Mouse (Mus musculus): ENCODE results near the gene Uevld.
"Not testable (repeated sequence)": the region's sequence is repeated elsewhere in the genome, so short reads cannot be mapped to it uniquely, and the experiment has no call there.

Gene Uevld

DNA sequence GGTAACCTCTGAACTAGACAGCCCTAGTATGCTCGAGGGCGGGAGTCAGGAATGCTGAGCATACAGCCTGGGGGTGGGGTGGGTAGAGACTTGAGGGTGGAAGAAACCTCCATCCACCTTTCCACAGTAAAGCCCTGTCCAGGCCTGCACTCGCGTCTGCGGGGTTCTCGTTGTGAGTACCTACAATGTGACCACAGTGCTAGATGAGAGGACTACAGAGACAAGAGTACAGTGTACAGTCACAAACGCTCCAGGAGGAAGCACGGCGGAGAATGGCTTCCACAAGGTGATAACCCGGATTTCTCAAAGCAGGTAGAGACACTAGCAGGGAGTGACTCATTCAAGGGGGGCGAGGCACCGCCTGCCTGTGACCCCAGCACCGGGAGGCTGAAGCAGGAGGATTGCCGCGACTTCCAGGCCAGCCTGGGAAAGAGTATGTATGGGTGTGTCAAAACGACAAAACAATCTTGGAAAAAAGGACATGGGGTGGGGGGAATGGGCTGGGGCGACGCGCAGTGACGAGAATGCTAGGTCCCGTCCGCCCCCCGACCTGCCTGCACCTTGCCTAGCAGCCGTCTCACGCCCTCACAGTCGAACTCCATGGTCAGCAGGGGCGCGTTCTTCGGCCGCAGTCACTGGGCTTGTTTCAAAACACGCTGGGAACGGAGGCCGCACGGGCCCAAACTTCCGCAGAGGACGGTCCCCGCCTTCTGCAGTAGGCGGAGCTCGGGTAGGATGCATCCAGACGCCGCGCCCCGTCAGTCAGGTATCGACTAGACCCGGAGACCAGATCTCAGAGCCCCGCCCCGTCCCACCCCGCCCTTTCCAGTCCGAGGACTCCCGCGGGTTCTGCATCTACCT lies at the start of gene Uevld:
TSS of gene Uevld (minus strand) at position 697 of the 861 bp plus-strand sequence.
- DNase-seq (ENCODE audit: low spot score in 2 of 2), result peak; percentile 80

DNA sequence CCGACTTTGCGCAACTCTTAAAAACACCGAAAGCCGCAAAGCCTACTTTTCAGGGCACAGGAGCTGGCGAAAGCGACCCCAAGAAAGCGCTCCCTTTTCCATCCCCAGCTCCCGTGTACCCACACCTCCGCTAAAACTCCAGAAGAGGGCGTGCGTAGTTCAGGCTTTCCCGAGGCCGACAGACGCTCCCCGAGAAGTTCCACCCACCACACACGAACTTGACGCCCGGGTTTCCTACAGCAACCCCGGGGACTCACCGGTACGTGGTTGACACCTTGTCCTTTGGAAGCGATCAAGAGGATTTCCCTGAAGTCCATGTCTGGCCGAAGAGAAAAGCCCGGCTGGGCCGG lies 49.5 kb upstream of the Uevld start:
- DNase-seq (ENCODE audit: low spot score in 2 of 2), result no peak

DNA sequence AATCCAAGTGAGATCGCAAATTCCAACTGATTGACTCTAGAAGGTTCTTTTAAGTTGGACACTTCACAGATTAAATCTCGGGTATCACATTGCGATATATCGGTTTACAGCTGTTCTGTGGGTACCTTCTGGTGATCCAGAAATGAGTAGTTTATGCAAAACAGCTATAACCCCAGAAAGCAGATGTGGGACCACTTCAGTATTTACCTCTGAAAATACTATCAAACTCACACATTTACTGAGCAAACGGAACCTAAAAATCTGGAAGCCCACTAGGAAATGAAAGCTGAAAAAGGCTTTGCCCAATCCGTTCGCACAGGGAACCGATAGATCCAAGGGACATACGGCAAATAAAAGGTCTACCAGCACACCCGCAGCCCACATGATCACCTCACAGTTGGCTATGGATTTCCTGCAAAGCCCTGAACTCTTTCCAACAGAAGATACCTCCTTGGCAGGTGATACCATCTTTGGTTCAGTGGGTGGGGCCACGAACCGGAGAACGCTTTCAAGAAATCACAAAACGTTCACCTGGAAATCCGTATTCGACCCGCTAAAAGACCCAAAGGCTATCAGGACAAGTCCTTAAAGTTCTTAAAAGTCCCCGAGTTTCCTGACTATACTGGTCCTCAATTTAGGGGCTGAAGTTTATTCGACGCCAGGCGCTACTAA lies 48.9 kb upstream of the Uevld start:
- DNase-seq (ENCODE audit: low spot score in 2 of 2), result no peak

DNA sequence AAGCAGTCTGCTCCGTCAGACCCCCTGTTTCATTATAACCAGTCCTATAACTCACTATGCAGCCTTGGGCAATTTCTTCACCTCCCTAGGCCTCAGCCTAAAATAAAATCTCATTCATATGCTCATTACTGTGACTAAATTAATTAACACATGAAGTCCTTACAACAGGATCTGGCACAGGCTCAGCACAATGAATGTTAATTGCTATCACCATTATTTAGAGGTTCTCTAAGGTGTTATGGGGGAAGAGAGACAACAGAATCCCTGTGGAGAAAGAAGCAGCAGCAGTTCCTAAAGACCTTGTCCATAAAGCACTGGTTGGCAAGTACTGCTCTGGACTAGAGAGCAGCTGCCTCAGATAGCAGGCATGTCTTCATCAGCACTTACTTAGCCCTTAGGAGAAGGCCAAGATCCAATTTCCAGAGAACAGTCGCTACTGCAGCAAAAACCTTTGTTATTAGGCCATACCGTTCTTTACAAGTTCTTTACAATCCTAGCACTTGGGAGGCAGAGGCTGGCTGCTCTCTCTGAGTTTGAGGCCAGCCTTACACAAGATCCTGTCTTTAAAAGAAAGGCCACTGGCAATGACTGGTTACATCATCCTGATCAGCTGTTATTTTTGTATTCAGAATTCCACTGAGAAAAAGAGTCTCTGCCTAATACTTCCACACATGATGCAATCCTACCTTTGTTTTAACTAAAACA lies 45.2 kb upstream of the Uevld start:
- DNase-seq (ENCODE audit: low spot score in 2 of 2), result no peak

DNA sequence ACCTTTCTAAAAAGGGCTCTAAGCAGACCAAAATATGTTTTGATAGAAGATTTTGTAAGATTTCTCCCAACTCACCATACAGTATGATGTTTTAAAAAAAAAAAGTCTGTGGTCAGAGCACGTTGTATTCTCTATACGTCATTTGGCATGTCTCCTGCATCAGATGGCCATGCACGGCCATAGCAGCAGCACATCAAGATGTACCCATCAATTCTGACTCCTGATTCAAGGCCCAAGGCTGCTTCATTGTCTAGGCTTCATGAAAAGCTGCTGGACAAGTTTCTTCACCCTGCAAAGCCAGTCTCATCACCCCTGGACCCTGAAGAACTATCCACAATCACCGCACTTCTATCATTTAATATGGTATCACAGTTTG lies 43.6 kb upstream of the Uevld start:
- DNase-seq (ENCODE audit: low spot score in 2 of 2), result no peak

DNA sequence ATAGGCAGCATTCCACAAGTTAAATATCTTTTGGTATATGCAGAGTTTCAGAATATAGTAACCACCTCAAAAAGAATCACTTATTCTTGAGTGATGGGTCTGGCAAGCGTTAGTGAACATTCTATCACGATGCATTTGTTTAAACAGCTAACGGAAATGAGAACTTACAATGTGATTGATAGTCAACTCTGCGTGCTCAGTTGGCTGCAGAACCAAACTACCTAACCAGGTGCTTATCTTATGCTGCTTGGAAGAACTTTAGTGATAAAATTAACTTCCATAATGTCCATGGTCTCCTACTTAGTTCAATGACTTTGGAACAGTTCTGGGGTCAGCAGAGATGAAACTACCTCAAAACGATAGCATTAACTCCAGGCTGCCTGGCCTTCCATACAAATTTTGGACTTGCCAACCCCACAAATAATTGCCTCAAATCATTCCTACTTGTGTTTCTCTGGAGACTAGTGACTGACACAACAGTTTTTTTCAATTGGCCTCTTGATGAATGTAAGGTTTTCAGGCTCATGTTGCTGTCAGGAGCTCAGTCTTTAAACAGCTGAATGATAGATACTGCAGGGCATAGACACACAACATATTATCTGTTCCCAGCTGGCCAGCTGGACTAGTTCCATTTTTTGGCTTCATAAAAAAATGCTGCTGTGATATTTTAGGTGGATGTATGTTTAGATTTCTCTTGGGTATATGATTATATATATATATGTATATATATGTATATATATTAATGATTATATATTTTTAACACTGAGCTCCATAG lies 43.0 kb upstream of the Uevld start:
- DNase-seq (ENCODE audit: low spot score in 2 of 2), result no peak

DNA sequence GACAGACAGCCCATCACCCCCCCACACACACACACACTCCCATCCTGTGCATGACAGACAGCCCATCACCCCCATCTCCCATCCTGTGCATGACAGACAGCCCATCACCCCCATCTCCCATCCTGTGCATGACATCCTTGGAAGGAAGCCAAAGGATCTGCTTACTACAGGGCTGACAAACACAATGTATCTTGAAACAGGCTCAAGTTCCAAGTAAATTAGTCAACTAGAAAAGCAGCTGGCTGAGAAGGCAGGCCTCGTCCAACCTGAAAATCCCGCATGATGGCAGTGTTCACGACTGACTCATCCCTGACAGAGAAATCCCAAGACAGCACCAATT lies 42.3 kb upstream of the Uevld start:
- no peak for DNase-seq (ENCODE audit: low spot score in 2 of 2)

DNA sequence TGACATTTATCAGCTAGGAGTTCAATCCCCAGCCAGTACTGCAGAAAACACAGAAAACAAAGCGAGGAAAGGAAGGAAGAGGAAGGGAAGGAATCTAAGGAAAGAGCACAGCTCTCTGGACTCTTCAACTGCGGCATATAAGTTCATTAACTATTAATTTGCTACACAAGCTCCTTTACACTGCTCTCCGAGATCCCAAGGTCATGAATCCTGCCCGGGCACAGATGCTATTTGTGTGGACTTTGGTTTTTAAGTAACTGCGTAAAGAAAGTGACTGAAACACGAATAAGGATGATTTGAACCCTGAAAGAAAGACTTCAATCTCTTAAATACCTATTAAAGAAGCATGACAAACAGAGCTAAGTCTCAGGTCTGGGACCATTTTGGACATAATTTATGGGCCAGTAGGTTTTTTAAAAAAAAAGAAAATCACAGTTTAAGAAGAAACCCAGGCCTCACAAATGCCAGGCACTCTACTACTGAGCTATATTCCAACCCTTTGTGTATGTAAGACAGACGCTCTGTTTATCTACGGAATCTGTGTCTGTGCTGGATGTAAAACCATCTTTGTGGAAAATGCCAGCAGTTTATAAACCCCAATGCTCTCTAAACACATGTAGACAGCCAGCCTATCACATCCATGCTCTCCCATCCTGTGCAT lies 41.8 kb upstream of the Uevld start:
- DNase-seq (ENCODE audit: low spot score in 2 of 2), result no peak

DNA sequence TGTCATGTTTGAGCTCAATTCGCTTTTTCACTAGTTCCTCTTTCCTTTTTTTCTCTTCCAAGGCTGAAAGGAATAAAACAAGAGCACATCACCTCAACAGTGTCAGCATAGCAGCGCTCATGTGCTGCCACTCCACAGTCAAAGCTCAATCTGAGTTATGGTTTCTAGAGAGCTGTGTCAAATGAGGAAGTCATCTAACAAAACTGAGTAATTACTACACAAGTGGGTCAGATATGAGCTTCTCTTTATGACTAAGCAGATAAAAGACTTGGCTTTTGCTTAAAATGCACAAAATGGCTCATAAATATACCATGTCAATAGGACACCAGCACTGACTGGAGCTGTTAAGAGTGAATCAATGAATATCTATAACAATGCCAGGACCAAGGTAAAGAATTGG lies 40.6 kb upstream of the Uevld start:
- DNase-seq (ENCODE audit: low spot score in 2 of 2), result no peak

DNA sequence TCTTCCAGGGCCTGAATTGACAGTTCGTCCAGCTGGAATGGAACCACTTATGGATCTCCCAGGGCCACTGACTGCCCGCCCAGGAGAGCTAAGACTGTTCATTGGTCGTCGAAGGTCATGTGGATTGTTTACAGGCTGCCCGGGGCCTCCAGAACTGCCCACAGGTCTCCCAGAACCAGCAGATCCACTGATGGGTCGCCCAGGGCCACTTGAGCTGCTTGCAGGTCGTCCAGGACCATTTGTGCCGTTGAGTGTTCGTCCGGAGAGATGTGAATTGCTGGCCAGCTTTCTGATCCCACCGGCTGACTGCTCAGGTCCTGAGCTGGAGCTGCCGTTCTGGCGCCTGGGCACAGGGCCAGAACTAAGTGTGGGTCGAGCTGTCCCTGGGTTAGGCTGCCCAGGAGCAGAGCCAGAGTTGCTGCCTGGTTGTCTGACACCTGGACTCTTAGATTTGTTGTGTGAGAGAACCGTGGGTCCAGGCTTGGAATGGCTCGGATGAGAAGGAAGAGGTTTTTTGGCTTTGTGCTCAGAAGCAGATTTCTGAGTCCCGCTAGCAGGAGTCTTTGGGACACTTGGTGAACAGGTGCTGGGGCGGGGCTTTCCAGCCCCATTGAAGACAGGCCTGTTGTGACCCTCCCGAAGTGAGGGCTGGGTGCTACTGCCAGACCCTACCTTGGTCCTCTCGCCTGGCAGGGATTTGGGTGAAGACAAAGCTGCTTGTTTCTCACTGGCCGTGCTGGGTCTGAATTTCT lies 39.5 kb upstream of the Uevld start:
- DNase-seq (ENCODE audit: low spot score in 2 of 2), result no peak

DNA sequence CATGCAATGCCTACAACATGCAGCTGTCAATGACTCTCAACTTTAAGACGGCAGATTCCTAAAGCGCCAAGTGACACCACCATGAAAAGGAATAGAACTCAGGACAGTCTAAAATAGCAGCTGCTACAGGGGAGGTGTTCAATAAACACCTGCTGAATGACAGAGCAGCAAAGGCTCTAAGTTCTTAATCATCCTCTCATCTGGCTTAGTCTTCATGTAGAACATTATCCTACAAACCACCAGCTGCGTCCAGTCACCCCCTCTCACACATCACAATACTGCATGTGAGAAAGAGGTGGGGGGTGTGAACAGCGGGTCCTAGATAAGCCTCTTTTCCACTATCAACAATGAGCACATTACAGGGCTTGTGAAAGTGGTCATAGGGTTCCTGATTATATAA lies 38.7 kb upstream of the Uevld start:
- no peak for DNase-seq (ENCODE audit: low spot score in 2 of 2)

DNA sequence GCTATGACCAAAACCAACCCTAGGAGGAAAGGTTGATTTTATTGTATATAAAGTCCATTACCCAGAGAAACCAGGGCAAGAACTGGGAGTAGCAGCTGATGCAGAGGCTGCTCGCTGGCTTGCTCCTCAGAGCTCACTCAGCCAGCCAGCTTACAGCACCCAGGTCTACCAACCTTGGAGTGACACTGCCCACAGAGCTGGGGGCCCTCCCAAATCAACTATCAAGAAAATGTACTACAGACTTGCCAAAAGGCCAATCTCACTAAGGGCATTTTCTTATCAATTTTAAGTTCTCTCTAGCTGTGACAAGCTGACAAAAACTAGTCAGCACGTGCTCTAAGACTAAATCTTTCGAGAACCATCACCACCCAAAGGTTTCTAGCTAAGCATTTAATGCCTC lies 37.2 kb upstream of the Uevld start:
- DNase-seq (ENCODE audit: low spot score in 2 of 2), result no peak

DNA sequence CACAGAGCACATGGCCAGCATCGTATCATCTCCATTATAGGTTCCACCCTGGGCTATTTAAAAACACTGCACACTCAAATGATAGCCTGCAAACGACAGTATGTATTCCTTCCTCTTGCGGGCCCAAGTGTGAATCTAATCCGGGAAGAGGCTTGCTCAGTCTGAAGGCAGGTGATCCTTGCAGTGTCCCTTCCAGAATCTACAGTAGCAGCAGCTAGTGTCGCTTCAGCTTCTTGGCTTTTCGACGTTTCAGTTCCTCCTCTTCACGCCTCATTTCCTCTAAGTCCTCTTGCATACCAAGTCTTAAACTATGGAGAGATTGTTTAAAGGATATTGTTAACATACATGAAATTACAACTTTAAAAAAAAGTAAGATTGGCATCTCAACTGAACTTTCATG lies 34.8 kb upstream of the Uevld start:
- DNase-seq (ENCODE audit: low spot score in 2 of 2), result no peak

DNA sequence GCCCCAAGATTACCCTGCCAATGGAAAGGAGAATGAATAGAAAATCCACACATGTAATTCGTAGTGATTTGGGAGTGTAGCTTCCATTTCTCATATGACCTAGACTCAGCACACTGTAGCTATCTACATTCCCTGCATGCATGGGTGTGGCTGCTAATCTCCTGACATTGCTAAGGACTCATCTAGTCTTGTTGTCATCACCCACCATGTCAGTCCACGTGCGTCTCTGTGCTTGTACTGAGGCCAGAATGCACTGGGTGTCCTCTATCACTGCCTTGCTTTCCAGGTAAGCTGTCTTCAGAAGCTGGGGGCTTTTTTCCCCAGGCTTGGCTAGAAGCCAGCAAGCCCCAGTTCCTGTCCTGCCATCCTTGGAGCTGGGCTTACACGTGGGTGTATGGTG lies 31.1 kb upstream of the Uevld start:
- not testable (repeated sequence) for DNase-seq (ENCODE audit: low spot score in 2 of 2)

DNA sequence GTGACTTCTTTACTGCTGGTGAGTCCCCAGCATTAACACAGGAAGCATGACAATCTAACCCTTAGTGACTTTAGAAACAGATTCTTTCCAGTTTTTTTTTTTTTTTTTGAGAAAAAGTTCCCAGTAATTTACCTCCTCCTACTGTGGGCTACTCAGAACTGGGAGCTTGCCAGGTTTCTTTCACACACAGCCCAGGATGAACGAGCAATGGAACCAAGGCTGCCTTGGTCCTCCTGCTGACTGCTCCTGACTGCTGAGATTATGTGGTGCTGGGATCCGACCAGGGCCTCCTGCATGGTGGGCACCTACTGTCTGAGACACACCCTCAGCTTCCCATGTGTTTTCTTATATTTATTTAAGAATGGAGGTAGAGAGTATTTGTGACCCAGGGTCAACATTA lies 28.7 kb upstream of the Uevld start:
- no peak for DNase-seq (ENCODE audit: low spot score in 2 of 2)

DNA sequence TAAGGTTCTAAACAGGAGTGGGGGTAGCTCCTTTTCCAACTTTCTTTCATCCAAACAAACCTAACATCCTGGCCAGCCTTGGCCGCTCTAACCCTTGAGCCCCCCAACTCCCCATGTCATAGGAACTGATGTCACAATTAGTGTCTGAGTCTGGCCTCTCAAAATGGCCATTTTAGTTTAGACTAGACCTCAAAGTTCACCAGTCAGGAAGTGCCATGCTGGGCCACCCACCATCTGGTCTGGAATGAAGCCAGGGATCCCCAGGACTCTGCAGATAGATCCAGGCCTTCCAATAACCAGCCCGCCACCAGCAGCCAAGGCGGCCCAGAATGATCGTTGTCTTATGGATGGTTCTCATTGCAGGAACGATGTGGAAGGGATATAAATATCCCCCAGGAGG lies 28.3 kb upstream of the Uevld start:
- DNase-seq (ENCODE audit: low spot score in 2 of 2), result no peak

DNA sequence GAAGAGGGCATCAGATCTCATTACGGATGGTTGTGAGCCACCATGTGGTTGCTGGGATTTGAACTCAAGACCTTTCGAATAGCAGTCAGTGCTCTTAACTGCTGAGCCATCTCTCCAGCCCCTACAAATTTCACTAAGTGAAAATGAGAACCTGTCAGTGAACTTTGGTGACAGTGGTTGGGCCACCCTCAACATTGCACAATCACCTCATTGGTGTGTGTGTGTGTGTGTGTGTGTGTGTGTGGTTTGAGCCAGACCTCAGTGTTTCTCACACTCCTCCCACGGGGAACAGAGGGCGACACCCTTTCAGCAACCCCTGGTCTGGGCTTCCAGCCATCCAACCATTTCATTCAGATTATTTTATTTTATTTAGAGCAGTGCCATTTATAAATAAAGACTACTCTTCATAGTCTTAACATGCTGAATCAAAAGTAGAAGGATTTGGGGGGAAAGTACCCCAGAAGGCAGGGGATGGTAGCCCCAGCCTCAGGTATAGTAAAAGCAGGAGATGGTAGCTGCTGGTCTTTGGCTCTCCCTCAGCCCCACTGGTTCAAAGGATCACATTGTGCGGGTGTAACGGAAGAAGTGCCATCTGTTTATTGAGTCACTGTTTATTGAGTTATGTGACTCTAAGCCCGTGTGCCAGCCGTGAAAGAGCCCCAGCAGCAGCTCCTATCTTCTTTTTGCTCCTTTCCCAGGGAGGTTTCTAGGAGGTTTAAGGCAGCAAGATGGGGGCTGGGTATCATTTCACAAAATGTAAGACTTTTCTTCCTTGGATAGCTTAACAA lies 27.6 kb upstream of the Uevld start:
- no peak for DNase-seq (ENCODE audit: low spot score in 2 of 2)

DNA sequence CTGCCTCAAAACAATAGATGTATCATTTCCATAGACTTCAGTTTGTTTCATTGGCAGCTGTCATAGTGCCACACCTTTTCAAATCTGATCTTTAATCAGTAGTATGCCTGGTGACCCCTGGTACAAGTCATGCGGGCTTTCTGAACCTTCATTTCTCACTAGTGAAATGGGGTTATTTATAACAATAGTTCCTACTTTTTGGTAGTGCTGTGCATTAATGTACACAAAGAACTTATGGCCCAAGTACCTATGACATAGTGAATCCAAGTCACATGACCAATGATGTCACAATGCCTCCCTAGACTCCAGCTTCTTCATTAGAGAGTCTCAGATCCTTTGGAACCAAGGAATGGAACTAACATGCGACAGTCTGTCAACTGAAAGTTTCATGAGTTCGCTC lies 25.0 kb upstream of the Uevld start, which contains the start of gene Gm9999:
TSS of gene Gm9999 (plus strand) at position 301 of the 400 bp plus-strand sequence.
- no peak for DNase-seq (ENCODE audit: low spot score in 2 of 2)

DNA sequence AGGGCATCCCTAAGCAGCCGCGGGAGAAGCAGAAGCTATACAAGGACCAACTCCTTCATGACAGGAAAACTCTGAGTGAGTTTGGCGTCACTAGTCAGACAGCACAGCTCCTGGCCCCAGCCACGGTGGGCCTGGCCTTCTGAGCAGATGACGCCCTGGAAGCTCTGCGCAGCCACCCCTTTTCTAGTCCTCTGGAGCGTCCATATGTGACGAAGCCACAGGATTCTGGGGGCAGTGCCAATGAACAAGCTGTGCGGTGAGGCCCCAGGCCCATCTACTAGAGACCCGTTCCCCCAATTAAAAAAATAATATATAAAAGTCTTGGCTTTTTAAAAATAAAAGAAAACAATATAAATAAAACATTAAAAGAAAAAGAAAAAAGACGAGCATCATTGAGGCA lies 17.1 kb upstream of the Uevld start:
- DNase-seq (ENCODE audit: low spot score in 2 of 2), result no peak

DNA sequence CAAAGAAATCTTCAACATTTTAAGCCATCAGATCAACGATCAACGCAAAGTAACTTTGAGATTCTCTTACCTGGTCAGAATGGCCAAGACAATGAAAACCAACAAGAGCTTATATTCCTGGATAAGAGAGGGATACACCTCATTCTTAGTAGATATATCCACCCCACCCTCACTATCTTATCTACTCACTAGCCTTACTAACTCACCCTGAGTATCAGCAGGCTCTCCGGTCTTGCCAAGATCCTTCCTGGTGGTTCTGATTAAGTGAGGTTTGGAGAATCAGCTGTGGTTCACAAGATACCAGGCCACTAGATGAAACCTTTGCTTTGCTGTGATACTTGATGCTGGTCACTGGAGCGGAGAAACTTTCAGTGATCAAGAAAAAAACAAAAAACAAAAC lies 16.3 kb upstream of the Uevld start:
- DNase-seq (ENCODE audit: low spot score in 2 of 2), result no peak
